Mouse (Mus musculus) left cerebral cortex, postnatal 4 days (tissue): ENCODE data around the gene Erfe. TPM values are rescaled to one million over a fixed set of nuclear protein-coding genes. Genes with fewer than 3 reads are reported as not detected.

Source experiments
- DNase-seq: peaks from one replicate; pipeline ENCODE4 v3.0.0-alpha.2; 2022
- intact Hi-C: fragments of 180-260 bp; cut with DNase I; formaldehyde crosslinking; loops from one replicate; pipeline ENCODE4 v1.15.1; 2025
- total RNA-seq, 2 experiments: library from RNA; stranded (reverse); gene quantifications; 2 replicates each; pipeline ENCODE4 v1.2.3; 2021

The Erfe gene
- total RNA-seq, 2 experiments from 2014 or later, result 0.22 to 0.32 TPM

- DNase-seq, result no peak
- intact Hi-C loops, result no loop called here
Observed at GRCm38 (mm10) chr1:91420601-91421065, 54.4 kb downstream of the Erfe start.

Other genes starting within 250 kb of the Erfe start
- gene Rbm44, start 221.3 kb upstream of the Erfe start, total RNA-seq, result under 1 TPM in 1 of 2 experiments, not detected in 1; 0.10 TPM
- 10 to 100 TPM; 12.3 to 14.3 TPM for gene Ramp1, start 186.6 kb upstream of the Erfe start, total RNA-seq
- gene Ube2f, start 116.1 kb upstream of the Erfe start, total RNA-seq, result 10 to 100 TPM; 44.5 to 48.4 TPM
- 10 to 100 TPM in 1 of 2 experiments, 1 to 10 TPM in 1; 9.2 to 11.3 TPM for gene Scly, start 68.1 kb upstream of the Erfe start, total RNA-seq
- gene Espnl, start 44.4 kb upstream of the Erfe start, total RNA-seq, result under 1 TPM in 1 of 2 experiments, not detected in 1; 0.14 TPM
- gene Klhl30, start 15.4 kb upstream of the Erfe start, total RNA-seq, result not detected
- gene Ilkap, start 32.4 kb downstream of the Erfe start, total RNA-seq, result 10 to 100 TPM; 84.7 to 89.3 TPM
- gene Hes6, start 47.6 kb downstream of the Erfe start, total RNA-seq, result 10 to 100 TPM; 61.6 to 65.6 TPM
- 10 to 100 TPM in 1 of 2 experiments, 1 to 10 TPM in 1; 8.4 to 10.7 TPM for gene Per2, start 92.9 kb downstream of the Erfe start, total RNA-seq
- gene Traf3ip1, start 128.2 kb downstream of the Erfe start, total RNA-seq, result 10 to 100 TPM; 15.4 to 16.1 TPM
- 10 to 100 TPM; 30.4 to 34.6 TPM for gene Asb1, start 174.1 kb downstream of the Erfe start, total RNA-seq